Comparison of ENCODE assay signal across 19 mouse cellular contexts in genomic region chr2:167181096-167181495, GRCm38 (mm10). TPM values are rescaled to one million over a fixed set of nuclear protein-coding genes. Genes with fewer than 3 reads are reported as not detected.
"Had no signal": no experiment of that assay in that cellular context is flagged by ENCODE, and none has a peak within 500 bp of the region (broad histone marks: within the 10 kb centered on the region; RNA-seq: fewer than 3 reads in every experiment).

No protein-coding gene starts in this region.

- H3K27ac ChIP-seq: liver, embryonic 14.5 days; macrophage; midbrain, embryonic 13.5 days; midbrain, embryonic 15.5 days; neural tube, embryonic 12.5 days had no signal

- DNase-seq: lung, adult 18-20 months; lung, embryonic 14.5 days; lung, postnatal 10 days; right cerebral cortex, postnatal 25 days; right cerebral cortex, postnatal 4 days; spleen, adult 18-20 months; thymus, adult 18-20 months; thymus, postnatal 14 days; thymus, postnatal 36 days had no signal

- H3K9me3 ChIP-seq: midbrain, embryonic 13.5 days; midbrain, embryonic 15.5 days; neural tube, embryonic 12.5 days had no signal

- H3K27me3 ChIP-seq: midbrain, embryonic 13.5 days; midbrain, embryonic 15.5 days; neural tube, embryonic 12.5 days had no signal

- H3K4me3 ChIP-seq: megakaryocyte, embryonic 14.5 days; midbrain, embryonic 13.5 days; midbrain, embryonic 15.5 days; neural tube, embryonic 12.5 days had no signal

- H3K4me1 ChIP-seq: megakaryocyte, embryonic 14.5 days; neural tube, embryonic 12.5 days had no signal

- H3K9ac ChIP-seq: liver, embryonic 14.5 days; lung, embryonic 14.5 days; midbrain, embryonic 13.5 days; midbrain, embryonic 15.5 days; neural tube, embryonic 12.5 days had no signal

- H3K36me3 ChIP-seq: neural tube, embryonic 12.5 days had no signal

- H3K4me2 ChIP-seq: lung, embryonic 14.5 days; midbrain, embryonic 11.5 days; midbrain, embryonic 13.5 days; midbrain, embryonic 15.5 days; neural tube, embryonic 12.5 days had no signal

- ATAC-seq: midbrain, embryonic 13.5 days; midbrain, embryonic 15.5 days had no signal

RNA-seq across cellular contexts. Expression of gene Ptgis, which starts 59.3 kb away (rescaled TPM):
- total RNA-seq: megakaryocyte progenitor cell, adult 5-6 weeks; monocyte, adult 5-6 weeks; neutrophil, adult 5-6 weeks had no signal
- polyA plus RNA-seq: macrophage had no signal
